Mouse (Mus musculus): Measurements from ENCODE around the gene Hvcn1. TPM values are rescaled to one million over a fixed set of nuclear protein-coding genes. Genes with fewer than 3 reads are reported as not detected.

The Hvcn1 gene
- polyA plus RNA-seq, 2 experiments = 8.6 to 9.6 TPM

DNA sequence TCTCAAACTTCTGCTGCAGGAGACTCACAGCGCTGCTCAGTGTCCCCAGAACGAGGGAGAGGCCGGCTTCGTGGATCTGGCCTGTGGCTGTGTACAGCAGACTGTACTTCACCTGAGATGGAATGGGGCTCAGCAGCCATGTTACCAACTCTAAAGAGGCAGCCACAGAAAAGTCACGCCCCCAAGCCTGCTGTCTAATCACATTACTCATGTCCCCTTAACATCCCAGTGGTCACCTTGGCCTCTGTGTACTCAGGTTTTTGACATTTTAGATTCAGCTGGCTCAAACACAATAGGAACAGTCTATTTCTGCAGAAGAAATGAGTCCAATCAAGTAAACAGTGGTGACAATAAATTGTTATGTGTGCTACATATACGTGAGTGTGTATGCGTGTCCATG, 41.3 kb downstream of the Hvcn1 start:
- no peak overlapping the region for H3K4me3 ChIP-seq (replicated peaks; ENCODE audit: low read length)
- peaks cover 31% of the 10 kb centered on the region for H3K36me3 ChIP-seq (ENCODE audit: control insufficient read depth, insufficient read depth, low read length)
- H3K4me2 ChIP-seq (replicated peaks; ENCODE audit: low read depth, low read length, severe bottlenecking) = no peak overlapping the region
- WGBS = 91% methylated on average over 7 of the region's 7 CpGs
- no peak overlapping the region for H3K27ac ChIP-seq (replicated peaks; ENCODE audit: low read depth, low read length)
- no peak for TF ChIP-seq POLR2A (IDR thresholded peaks at IDR 0.05; ENCODE audit: borderline replicate concordance, extremely low read depth, insufficient read depth, insufficient read length)
- no peaks in the 10 kb centered on the region for H3K4me1 ChIP-seq (ENCODE audit: control insufficient read depth, insufficient read depth, low read length)
- H3K9ac ChIP-seq (ENCODE audit: low read depth, low read length, severe bottlenecking) = no peak overlapping the region
- no peaks in the 10 kb centered on the region for H3K9me3 ChIP-seq (ENCODE audit: control insufficient read depth, low read length)
- DNase-seq (ENCODE audit: low spot score) = no peak
- no peaks in the 10 kb centered on the region for H3K27me3 ChIP-seq (ENCODE audit: control insufficient read depth, insufficient read depth, low read length)
- ATAC-seq (ENCODE audit: low FRiP score, low read depth) = no peak

DNA sequence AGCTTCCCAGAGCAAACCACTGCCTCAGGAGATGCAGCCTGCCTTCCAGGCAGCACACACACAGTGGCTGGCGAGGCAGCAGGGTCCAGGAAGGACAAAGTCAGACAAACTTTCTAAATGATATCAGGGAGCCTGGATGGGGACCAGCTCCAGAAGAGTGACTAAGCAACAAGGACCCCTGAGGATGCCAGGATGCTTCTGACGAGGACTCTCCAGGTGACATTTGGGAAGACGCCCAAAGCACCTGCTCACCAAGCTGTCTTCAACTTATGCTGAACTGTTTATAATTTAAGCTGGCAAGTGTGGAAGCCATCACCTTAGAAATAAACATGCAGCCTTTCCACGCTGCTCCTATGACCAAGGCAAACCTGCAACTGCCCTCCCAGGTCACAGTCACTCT, 42.7 kb downstream of the Hvcn1 start:
- H3K4me2 ChIP-seq (replicated peaks; ENCODE audit: low read depth, low read length, severe bottlenecking) = no peak overlapping the region
- TF ChIP-seq POLR2A (IDR thresholded peaks at IDR 0.05; ENCODE audit: borderline replicate concordance, extremely low read depth, insufficient read depth, insufficient read length) = no peak
- H3K27me3 ChIP-seq (ENCODE audit: control insufficient read depth, insufficient read depth, low read length) = no peaks in the 10 kb centered on the region
- no peak for ATAC-seq (ENCODE audit: low FRiP score, low read depth)
- H3K9ac ChIP-seq (ENCODE audit: low read depth, low read length, severe bottlenecking) = no peak overlapping the region
- WGBS = 81% methylated on average over 4 of the region's 4 CpGs
- H3K4me3 ChIP-seq (replicated peaks; ENCODE audit: low read length) = no peak overlapping the region
- no peak for DNase-seq (ENCODE audit: low spot score)
- H3K36me3 ChIP-seq (ENCODE audit: control insufficient read depth, insufficient read depth, low read length) = peaks cover 40% of the 10 kb centered on the region
- H3K9me3 ChIP-seq (ENCODE audit: control insufficient read depth, low read length) = no peaks in the 10 kb centered on the region
- H3K4me1 ChIP-seq (ENCODE audit: control insufficient read depth, insufficient read depth, low read length) = no peaks in the 10 kb centered on the region
- H3K27ac ChIP-seq (replicated peaks; ENCODE audit: low read depth, low read length) = no peak overlapping the region

DNA sequence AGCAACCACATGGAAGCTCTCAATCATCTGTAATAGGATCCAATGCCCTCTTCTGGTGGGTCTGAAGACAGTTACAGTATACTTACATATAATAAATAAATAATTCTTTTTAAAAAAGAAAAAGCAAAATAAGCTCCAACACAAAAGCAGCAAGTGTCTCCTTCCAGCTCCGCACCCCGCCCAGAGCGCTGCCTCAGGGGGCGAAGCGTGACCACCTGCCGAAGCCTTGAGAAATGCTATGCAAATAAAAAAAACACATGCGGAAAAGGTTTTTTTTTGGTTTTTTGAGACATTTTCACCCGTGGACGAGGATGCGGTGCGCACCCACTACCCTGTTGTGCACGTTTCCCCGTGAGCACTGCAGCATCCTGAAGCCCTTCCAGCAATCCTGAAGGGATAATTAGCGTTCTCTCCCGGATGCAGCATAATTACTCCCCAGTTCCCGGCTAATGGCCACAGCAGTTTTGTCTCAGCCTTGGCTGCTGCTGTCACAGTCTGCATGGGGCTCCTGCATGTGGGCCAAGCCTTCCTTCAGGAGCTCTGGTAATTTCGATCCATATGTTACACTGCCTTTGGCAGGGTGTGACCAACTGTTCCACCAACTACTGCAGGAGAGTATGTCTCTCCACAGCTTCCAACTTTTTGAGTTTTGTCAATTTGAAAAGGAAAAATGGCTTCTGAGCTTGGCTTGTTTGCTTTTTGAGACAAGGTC, 45.4 kb downstream of the Hvcn1 start:
- Histone ChIP-seq H3K9ac (ENCODE audit: low read depth, low read length, severe bottlenecking) (no peak overlapping the region), H3K4me2 (replicated peaks; ENCODE audit: low read depth, low read length, severe bottlenecking) (no peak overlapping the region), H3K9me3 (ENCODE audit: control insufficient read depth, low read length) (no peaks in the 10 kb centered on the region), H3K4me3 (replicated peaks; ENCODE audit: low read length) (no peak overlapping the region), H3K4me1 (ENCODE audit: control insufficient read depth, insufficient read depth, low read length) (no peaks in the 10 kb centered on the region), H3K36me3 (ENCODE audit: control insufficient read depth, insufficient read depth, low read length) (peaks cover 66% of the 10 kb centered on the region), H3K27me3 (ENCODE audit: control insufficient read depth, insufficient read depth, low read length) (no peaks in the 10 kb centered on the region), H3K27ac (replicated peaks; ENCODE audit: low read depth, low read length) (no peak overlapping the region)
- TF ChIP-seq POLR2A (IDR thresholded peaks at IDR 0.05; ENCODE audit: borderline replicate concordance, extremely low read depth, insufficient read depth, insufficient read length) = no peak
- ATAC-seq (ENCODE audit: low FRiP score, low read depth) = no peak
- WGBS = 78% methylated on average over 17 of the region's 17 CpGs
- no peak for DNase-seq (ENCODE audit: low spot score)

DNA sequence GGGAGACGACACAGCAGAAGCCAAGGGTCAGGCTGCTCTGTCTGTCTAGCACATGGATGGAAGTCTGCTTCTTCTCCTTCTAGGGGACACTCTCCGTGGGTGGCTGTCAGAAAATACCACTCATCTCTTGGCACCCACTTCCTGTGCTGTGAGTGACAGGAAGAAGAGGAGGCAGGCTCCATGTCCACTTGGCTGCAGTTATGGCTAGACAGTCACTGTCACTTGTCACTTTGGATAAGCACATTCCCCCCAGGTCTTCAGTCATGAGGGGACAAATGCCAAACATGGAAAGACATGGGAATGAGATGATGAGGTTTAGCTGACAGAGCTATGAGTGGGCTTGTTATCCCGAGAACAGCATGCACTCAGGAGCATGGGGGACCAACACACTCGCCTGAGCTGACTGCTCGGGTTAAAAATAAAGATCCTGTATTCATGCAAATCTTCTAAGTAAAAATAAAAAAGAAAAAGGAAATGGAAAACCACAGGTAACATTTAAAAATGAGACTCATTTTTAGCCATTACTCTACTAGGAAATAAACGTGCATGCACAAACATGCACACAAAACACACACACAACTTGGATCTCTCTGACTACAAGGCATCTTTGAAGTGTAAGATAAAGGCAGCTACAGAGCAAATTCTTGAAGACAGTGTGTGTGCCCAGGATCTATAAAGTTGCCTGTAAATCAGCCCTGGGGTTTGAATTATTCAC, 51.6 kb downstream of the Hvcn1 start:
- no peak for ATAC-seq (ENCODE audit: low FRiP score, low read depth)
- Histone ChIP-seq H3K27ac (replicated peaks; ENCODE audit: low read depth, low read length) (no peak overlapping the region), H3K9ac (ENCODE audit: low read depth, low read length, severe bottlenecking) (no peak overlapping the region), H3K36me3 (ENCODE audit: control insufficient read depth, insufficient read depth, low read length) (peaks cover 68% of the 10 kb centered on the region), H3K4me2 (replicated peaks; ENCODE audit: low read depth, low read length, severe bottlenecking) (no peak overlapping the region), H3K4me3 (replicated peaks; ENCODE audit: low read length) (no peak overlapping the region), H3K9me3 (ENCODE audit: control insufficient read depth, low read length) (no peaks in the 10 kb centered on the region), H3K27me3 (ENCODE audit: control insufficient read depth, insufficient read depth, low read length) (no peaks in the 10 kb centered on the region), H3K4me1 (ENCODE audit: control insufficient read depth, insufficient read depth, low read length) (peaks cover under 1% of the 10 kb centered on the region; the same call in 1 of the 2 replicates)
- 73% methylated on average over 6 of the region's 6 CpGs for WGBS
- no peak for DNase-seq (ENCODE audit: low spot score)
- TF ChIP-seq POLR2A (IDR thresholded peaks at IDR 0.05; ENCODE audit: borderline replicate concordance, extremely low read depth, insufficient read depth, insufficient read length) = no peak

DNA sequence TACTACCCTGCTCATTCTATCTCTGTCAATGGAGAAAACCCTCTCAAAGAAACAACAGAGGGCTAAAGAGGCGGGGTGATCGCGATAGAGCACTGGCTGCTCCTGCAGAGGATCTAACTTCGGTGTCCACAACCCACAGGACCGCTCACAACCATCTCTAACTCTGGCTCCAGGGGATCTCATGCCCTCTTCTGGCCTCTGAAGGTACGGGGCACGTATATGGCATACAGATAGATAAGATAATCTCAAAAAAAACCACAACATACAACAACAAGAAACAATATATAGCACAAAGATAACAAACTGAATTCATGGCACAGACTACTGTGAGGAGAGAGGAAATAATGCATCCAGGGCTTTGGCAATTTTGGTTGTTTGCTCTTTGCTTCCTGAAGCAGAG, 55.5 kb downstream of the Hvcn1 start:
- peaks cover 34% of the 10 kb centered on the region for H3K36me3 ChIP-seq (ENCODE audit: control insufficient read depth, insufficient read depth, low read length)
- no peak overlapping the region for H3K4me2 ChIP-seq (replicated peaks; ENCODE audit: low read depth, low read length, severe bottlenecking)
- peaks cover 5% of the 10 kb centered on the region; the same call in 1 of the 2 replicates for H3K4me1 ChIP-seq (ENCODE audit: control insufficient read depth, insufficient read depth, low read length)
- no peak for ATAC-seq (ENCODE audit: low FRiP score, low read depth)
- no peaks in the 10 kb centered on the region for H3K9me3 ChIP-seq (ENCODE audit: control insufficient read depth, low read length)
- no peak overlapping the region for H3K4me3 ChIP-seq (replicated peaks; ENCODE audit: low read length)
- no peak for DNase-seq (ENCODE audit: low spot score)
- TF ChIP-seq POLR2A (IDR thresholded peaks at IDR 0.05; ENCODE audit: borderline replicate concordance, extremely low read depth, insufficient read depth, insufficient read length) = no peak
- H3K27me3 ChIP-seq (ENCODE audit: control insufficient read depth, insufficient read depth, low read length) = no peaks in the 10 kb centered on the region
- H3K27ac ChIP-seq (replicated peaks; ENCODE audit: low read depth, low read length) = no peak overlapping the region
- WGBS = 60% methylated on average over 7 of the region's 7 CpGs
- no peak overlapping the region for H3K9ac ChIP-seq (ENCODE audit: low read depth, low read length, severe bottlenecking)
